Mouse (Mus musculus): Measurements from ENCODE around the gene Slc25a13.

- no peak for TF ChIP-seq CTCF (IDR thresholded peaks at IDR 0.05; ENCODE audit: extremely low read depth, insufficient read depth, low read length)
- no peak for TF ChIP-seq POLR2A (IDR thresholded peaks at IDR 0.05; ENCODE audit: extremely low read depth, insufficient read depth, low read length)
Measured at GRCm38 (mm10) chr6:5993056-5993455, 223.9 kb downstream of the Slc25a13 start.
